Mouse (Mus musculus) liver, embryonic 15.5 days (tissue): Measurements from ENCODE around the gene Dennd5a. TPM values are rescaled to one million over a fixed set of nuclear protein-coding genes. Genes with fewer than 3 reads are reported as not detected.
"Not testable (repeated sequence)": the region's sequence is repeated elsewhere in the genome, so short reads cannot be mapped to it uniquely, and the experiment has no call there.

Source experiments
- ATAC-seq: fragments of 200-750 bp; cut with Nextera tagmentation; 2 replicates; pipeline ENCODE4 v1.8.0; 2017; ENCODE audit warnings: moderate number of reproducible peaks, mild to moderate bottlenecking, moderate library complexity; ENCODE audit not compliant: insufficient read depth
- H3K27ac ChIP-seq: fragments of 300-500 bp; sonication (generic); replicated peaks from 2 replicates; pipeline ENCODE4 v1.5.1; 2015; ENCODE audit warnings: mild to moderate bottlenecking, inconsistent platforms
- H3K27me3 ChIP-seq: fragments of 300-500 bp; sonication (generic); 2 replicates; pipeline ENCODE4 v1.6.1; 2015; ENCODE audit warnings: mild to moderate bottlenecking, inconsistent platforms
- H3K36me3 ChIP-seq: fragments of 300-500 bp; sonication (generic); replicated peaks from 2 replicates; pipeline ENCODE4 v1.6.1; 2015; ENCODE audit warnings: moderate library complexity, mild to moderate bottlenecking, inconsistent platforms
- H3K4me1 ChIP-seq: fragments of 300-500 bp; sonication (generic); replicated peaks from 2 replicates; pipeline ENCODE4 v1.6.1; 2015; ENCODE audit warnings: inconsistent platforms
- H3K4me2 ChIP-seq: fragments of 300-500 bp; sonication (generic); 2 replicates; pipeline ENCODE4 v1.6.1; 2015; ENCODE audit warnings: moderate library complexity, mild to moderate bottlenecking, inconsistent platforms
- H3K4me3 ChIP-seq: fragments of 300-500 bp; sonication (generic); replicated peaks from 2 replicates; pipeline ENCODE4 v1.5.1; 2015; ENCODE audit warnings: mild to moderate bottlenecking, inconsistent platforms
- H3K9ac ChIP-seq: fragments of 300-500 bp; sonication (generic); 2 replicates; pipeline ENCODE4 v1.6.1; 2015; ENCODE audit warnings: moderate library complexity, mild to moderate bottlenecking, inconsistent platforms
- H3K9me3 ChIP-seq: fragments of 300-500 bp; sonication (generic); replicated peaks from 2 replicates; pipeline ENCODE4 v1.6.1; 2016; ENCODE audit warnings: inconsistent platforms
- WGBS: fragments of 180-500 bp; shearing (Covaris S2); methylation state at CpG from one replicate; pipeline ENCODE4 v1.1.7; 2015; ENCODE audit warnings: mixed read lengths; ENCODE audit not compliant: insufficient replicate concordance; 5-methylcytosine and 5-hydroxymethylcytosine counted together
- polyA plus RNA-seq: library from polyadenylated mRNA; unstranded; fragments of >200 nt; fragmentation: Nextera tagmentation; extraction: Ambion mirVana; gene quantifications from 2 replicates; pipeline ENCODE4 v1.2.1, GENCODE M21; 2015

The Dennd5a gene
- polyA plus RNA-seq, 1 experiment from 2014 or later, result 7.1 TPM

GRCm38 (mm10) chr7:109986775-109987174 lies 26.5 kb upstream of the Dennd5a start, which contains the start of gene Tmem41b:
Gene Tmem41b (minus strand): TSS chr7:109986929.
- Histone ChIP-seq H3K4me2 (peak within 1 kb of the TSS; percentile 89), H3K4me1 (peaks cover 30% of the 10 kb centered on the region), H3K4me3 (peak within 1 kb of the TSS; percentile 72), H3K9ac (peak within 1 kb of the TSS; percentile 74), H3K36me3 (peaks cover 12% of the 10 kb centered on the region; the same call in 1 of the 2 replicates), H3K27ac (peak within 1 kb of the TSS; percentile 89)
- ATAC-seq, H3K9me3 ChIP-seq, H3K27me3 ChIP-seq: not testable (repeated sequence)
- WGBS, result 23% methylated on average over 6 of the region's 6 CpGs

- Histone ChIP-seq H3K36me3 (peaks cover 17% of the 10 kb centered on the region; the same call in 1 of the 2 replicates), H3K9ac (peak overlapping the region; percentile 74), H3K27ac (peak overlapping the region; percentile 89), H3K9me3 (no peaks in the 10 kb centered on the region), H3K4me3 (peak overlapping the region; percentile 72), H3K27me3 (peaks cover under 1% of the 10 kb centered on the region; the same call in 1 of the 2 replicates), H3K4me1 (peaks cover 30% of the 10 kb centered on the region), H3K4me2 (peak overlapping the region; percentile 89)
- WGBS, result under 1% methylated on average over 43 of the region's 43 CpGs
- peak; percentile 98 for ATAC-seq
Measured at GRCm38 (mm10) chr7:109986133-109986669, 25.9 kb upstream of the Dennd5a start.

GRCm38 (mm10) chr7:109985661-109986132 lies 25.4 kb upstream of the Dennd5a start:
- H3K4me1 ChIP-seq, result peaks cover 30% of the 10 kb centered on the region
- H3K27me3 ChIP-seq, result no peaks in the 10 kb centered on the region
- H3K4me3 ChIP-seq, result peak overlapping the region; percentile 72
- peaks cover 18% of the 10 kb centered on the region; the same call in 1 of the 2 replicates for H3K36me3 ChIP-seq
- no peaks in the 10 kb centered on the region for H3K9me3 ChIP-seq
- under 1% methylated on average over 27 of the region's 27 CpGs for WGBS
- peak overlapping the region; percentile 74 for H3K9ac ChIP-seq
- peak; percentile 33 for ATAC-seq
- H3K4me2 ChIP-seq, result peak overlapping the region; percentile 89
- H3K27ac ChIP-seq, result peak overlapping the region; percentile 89

- Histone ChIP-seq H3K9ac (0 out of 2 replicates have a peak overlapping the region, but pooled peaks have one; percentile 74), H3K36me3 (peaks cover 29% of the 10 kb centered on the region), H3K4me3 (peak overlapping the region; percentile 72; the same call in 1 of the 2 replicates), H3K4me1 (peaks cover 30% of the 10 kb centered on the region), H3K4me2 (peak overlapping the region; percentile 89)
- not testable (repeated sequence) for H3K27ac ChIP-seq, H3K9me3 ChIP-seq, H3K27me3 ChIP-seq, ATAC-seq
- 79% methylated on average over 5 of the region's 5 CpGs for WGBS
Measured at GRCm38 (mm10) chr7:109984608-109985007, 24.3 kb upstream of the Dennd5a start.

GRCm38 (mm10) chr7:109977131-109977530 lies 16.9 kb upstream of the Dennd5a start:
- H3K9ac ChIP-seq, H3K4me2 ChIP-seq, H3K4me1 ChIP-seq, H3K9me3 ChIP-seq, ATAC-seq, H3K4me3 ChIP-seq, H3K27me3 ChIP-seq, H3K27ac ChIP-seq: not testable (repeated sequence)
- peaks cover 66% of the 10 kb centered on the region for H3K36me3 ChIP-seq
- 65% methylated on average over 5 of the region's 5 CpGs for WGBS

- no peak overlapping the region for H3K27ac ChIP-seq
- no peaks in the 10 kb centered on the region for H3K4me1 ChIP-seq
- H3K9me3 ChIP-seq, result no peaks in the 10 kb centered on the region
- H3K27me3 ChIP-seq, result no peaks in the 10 kb centered on the region
- ATAC-seq, result no peak
- WGBS, result 81% methylated on average over 6 of the region's 6 CpGs
- peaks cover 57% of the 10 kb centered on the region for H3K36me3 ChIP-seq
- no peak overlapping the region for H3K4me3 ChIP-seq
- no peak overlapping the region for H3K4me2 ChIP-seq
- H3K9ac ChIP-seq, result no peak overlapping the region
Measured at GRCm38 (mm10) chr7:109975966-109976715, 15.9 kb upstream of the Dennd5a start.

GRCm38 (mm10) chr7:109969542-109969941 lies 9.3 kb upstream of the Dennd5a start:
- H3K4me2 ChIP-seq, result no peak overlapping the region
- no peaks in the 10 kb centered on the region for H3K4me1 ChIP-seq
- no peak overlapping the region for H3K27ac ChIP-seq
- peaks cover 6% of the 10 kb centered on the region for H3K36me3 ChIP-seq
- no peak overlapping the region for H3K9ac ChIP-seq
- H3K4me3 ChIP-seq, result no peak overlapping the region
- H3K9me3 ChIP-seq, result no peaks in the 10 kb centered on the region
- H3K27me3 ChIP-seq, result no peaks in the 10 kb centered on the region
- no peak for ATAC-seq

- Histone ChIP-seq H3K4me1 (no peaks in the 10 kb centered on the region), H3K4me2 (no peak overlapping the region), H3K36me3 (peaks cover 6% of the 10 kb centered on the region), H3K27ac (no peak overlapping the region), H3K9me3 (no peaks in the 10 kb centered on the region), H3K27me3 (no peaks in the 10 kb centered on the region), H3K9ac (no peak overlapping the region), H3K4me3 (no peak overlapping the region)
- WGBS, result 6% methylated on average over 2 of the region's 2 CpGs
- no peak for ATAC-seq
Measured at GRCm38 (mm10) chr7:109968924-109969450, 8.7 kb upstream of the Dennd5a start.

- WGBS, result 50% methylated on average over 11 of the region's 11 CpGs
- Histone ChIP-seq H3K9ac (no peak overlapping the region), H3K36me3 (peaks cover 6% of the 10 kb centered on the region), H3K4me3 (no peak overlapping the region), H3K27ac (no peak overlapping the region), H3K27me3 (no peaks in the 10 kb centered on the region), H3K4me2 (no peak overlapping the region), H3K4me1 (no peaks in the 10 kb centered on the region), H3K9me3 (no peaks in the 10 kb centered on the region)
- ATAC-seq, result no peak
Measured at GRCm38 (mm10) chr7:109967805-109968579, 7.7 kb upstream of the Dennd5a start.

GRCm38 (mm10) chr7:109965658-109966057 lies 5.4 kb upstream of the Dennd5a start:
- Histone ChIP-seq H3K27me3 (peaks cover 12% of the 10 kb centered on the region; the same call in 1 of the 2 replicates), H3K9me3 (no peaks in the 10 kb centered on the region), H3K4me3 (no peak overlapping the region), H3K4me1 (peaks cover 2% of the 10 kb centered on the region), H3K27ac (no peak overlapping the region), H3K9ac (no peak overlapping the region), H3K4me2 (no peak overlapping the region), H3K36me3 (no peaks in the 10 kb centered on the region)
- no peak for ATAC-seq

- no peak overlapping the region for H3K27ac ChIP-seq
- H3K4me2 ChIP-seq, result no peak overlapping the region
- peaks cover 16% of the 10 kb centered on the region; the same call in 1 of the 2 replicates for H3K27me3 ChIP-seq
- 71% methylated on average over 4 of the region's 4 CpGs for WGBS
- ATAC-seq, result no peak
- H3K4me1 ChIP-seq, result peaks cover 16% of the 10 kb centered on the region
- H3K9me3 ChIP-seq, result no peaks in the 10 kb centered on the region
- no peaks in the 10 kb centered on the region for H3K36me3 ChIP-seq
- no peak overlapping the region for H3K9ac ChIP-seq
- H3K4me3 ChIP-seq, result no peak overlapping the region
Measured at GRCm38 (mm10) chr7:109963707-109964106, 3.4 kb upstream of the Dennd5a start.
